Mouse (Mus musculus) CH12.LX (cell line): ENCODE measurements around the gene Glycam1. TPM values are rescaled to one million over a fixed set of nuclear protein-coding genes. Genes with fewer than 3 reads are reported as not detected.

ENCODE experiments used
- DNase-seq: peaks from one replicate; pipeline ENCODE4 v3.0.0-alpha.2; 2013; ENCODE audit errors: extremely low read depth
- H3K27ac ChIP-seq: 2 replicates; pipeline ENCODE4 v1.5.1; 2012; ENCODE audit warnings: low read depth, mild to moderate bottlenecking, control low read depth, moderate library complexity; ENCODE audit not compliant: insufficient read depth
- H3K27me3 ChIP-seq: replicated peaks from 2 replicates; pipeline ENCODE3; 2012; ENCODE audit warnings: inconsistent platforms
- H3K36me3 ChIP-seq, 2 experiments: replicated peaks in 1 of 2; 2 replicates each; pipeline versions ENCODE3 to v1.6.1; 2012; ENCODE audit warnings: inconsistent platforms in 1 of 2, low read length in 1 of 2, mild to moderate bottlenecking in 1 of 2, mixed read lengths in 1 of 2, moderate library complexity in 1 of 2; ENCODE audit not compliant: control insufficient read depth in 1 of 2, insufficient read depth in 1 of 2
- H3K4me1 ChIP-seq, 2 experiments: 2 replicates each; pipeline ENCODE4 v1.6.1; 2012; ENCODE audit warnings: inconsistent platforms in 1 of 2, moderate library complexity in 1 of 2; ENCODE audit not compliant: insufficient read depth in 2 of 2, control insufficient read depth in 1 of 2
- H3K4me2 ChIP-seq: 2 replicates; pipeline ENCODE4 v1.6.1; 2012; ENCODE audit warnings: low read depth, mild to moderate bottlenecking, control low read depth; ENCODE audit not compliant: poor library complexity, insufficient read depth, severe bottlenecking
- H3K4me3 ChIP-seq, 3 experiments: fragments of 150-350 bp in 1 of 3; sonication (generic) in 1 of 3; replicated peaks in 1 of 3; 2 replicates each; pipeline versions ENCODE3 to v1.5.1; 2011 to 2012; ENCODE audit warnings: low read depth in 2 of 3, low read length in 2 of 3, mild to moderate bottlenecking in 2 of 3, moderate library complexity in 2 of 3, control low read depth in 1 of 3, improper control_type of control experiment in 1 of 3, inconsistent platforms in 1 of 3, mixed read lengths in 1 of 3; ENCODE audit not compliant: poor library complexity in 1 of 3
- H3K79me2 ChIP-seq: replicated peaks from 2 replicates; pipeline ENCODE4 v1.6.1; 2012; ENCODE audit warnings: mild to moderate bottlenecking, moderate library complexity; ENCODE audit not compliant: control insufficient read depth, poor library complexity, insufficient read depth, severe bottlenecking; ENCODE audit errors: extremely low read depth
- H3K9ac ChIP-seq: 2 replicates; pipeline ENCODE4 v1.6.1; 2012; ENCODE audit warnings: low read depth, mild to moderate bottlenecking, control low read depth, moderate library complexity; ENCODE audit not compliant: insufficient read depth
- H3K9me3 ChIP-seq: replicated peaks from 2 replicates; pipeline ENCODE3; 2012; ENCODE audit warnings: low read length, inconsistent platforms, mixed read lengths
- ELF1 ChIP-seq: IDR thresholded peaks from 2 replicates; pipeline ENCODE4 v1.6.1; 2014; ENCODE audit warnings: low read depth, mild to moderate bottlenecking, inconsistent platforms, low read length, improper control_type of control experiment
- EP300 ChIP-seq: IDR thresholded peaks from 2 replicates; pipeline ENCODE4 v1.6.1; 2011; ENCODE audit warnings: low read length, improper control_type of control experiment
- GABPA ChIP-seq: IDR thresholded peaks from 2 replicates; pipeline ENCODE4 v1.6.1; 2012; ENCODE audit warnings: low read depth, low read length, improper control_type of control experiment, inconsistent platforms; ENCODE audit not compliant: insufficient replicate concordance
- HCFC1 ChIP-seq: IDR thresholded peaks from 2 replicates; pipeline ENCODE4 v1.6.1; 2012; ENCODE audit warnings: low read depth, mild to moderate bottlenecking, inconsistent platforms, low read length, improper control_type of control experiment
- IRF4 ChIP-seq: IDR thresholded peaks from 2 replicates; pipeline ENCODE4 v1.6.1; 2014; ENCODE audit warnings: low read depth, mild to moderate bottlenecking, inconsistent platforms, low read length, improper control_type of control experiment
- JUN ChIP-seq: IDR thresholded peaks from 2 replicates; pipeline ENCODE4 v1.6.1; 2011; ENCODE audit warnings: low read depth, mild to moderate bottlenecking, low read length, improper control_type of control experiment, moderate library complexity; ENCODE audit not compliant: insufficient read depth
- MAX ChIP-seq: IDR thresholded peaks from 2 replicates; pipeline ENCODE4 v1.6.1; 2011; ENCODE audit warnings: low read length, improper control_type of control experiment
- MAZ ChIP-seq: IDR thresholded peaks from 2 replicates; pipeline ENCODE4 v1.6.1; 2012; ENCODE audit warnings: low read depth, mild to moderate bottlenecking, inconsistent platforms, low read length, improper control_type of control experiment, moderate library complexity
- MEF2A ChIP-seq: IDR thresholded peaks from 2 replicates; pipeline ENCODE4 v1.6.1; 2014; ENCODE audit warnings: low read depth, mild to moderate bottlenecking, inconsistent platforms, low read length, improper control_type of control experiment, borderline replicate concordance
- MXI1 ChIP-seq: IDR thresholded peaks from 2 replicates; pipeline ENCODE4 v1.6.1; 2011; ENCODE audit warnings: mild to moderate bottlenecking, low read depth, low read length, improper control_type of control experiment
- MYC ChIP-seq: IDR thresholded peaks from 2 replicates; pipeline ENCODE4 v1.6.1; 2011; ENCODE audit warnings: low read depth, mild to moderate bottlenecking, improper control_type of control experiment, low read length
- NELFE ChIP-seq: IDR thresholded peaks from 2 replicates; pipeline ENCODE4 v1.6.1; 2011; ENCODE audit warnings: low read depth, low read length, improper control_type of control experiment
- PAX5 ChIP-seq: IDR thresholded peaks from 2 replicates; pipeline ENCODE4 v1.6.1; 2012; ENCODE audit warnings: low read length, inconsistent platforms, mixed read lengths
- RAD21 ChIP-seq: IDR thresholded peaks from 2 replicates; pipeline ENCODE4 v1.6.1; 2011; ENCODE audit warnings: low read depth, mild to moderate bottlenecking, low read length, improper control_type of control experiment, moderate library complexity
- TCF12 ChIP-seq: IDR thresholded peaks from 2 replicates; pipeline ENCODE4 v1.6.1; 2014; ENCODE audit warnings: low read depth, mild to moderate bottlenecking, inconsistent platforms, low read length, improper control_type of control experiment
- USF1 ChIP-seq: IDR thresholded peaks from 2 replicates; pipeline ENCODE4 v1.6.1; 2014; ENCODE audit warnings: low read depth, mild to moderate bottlenecking, inconsistent platforms, low read length, improper control_type of control experiment
- ZKSCAN1 ChIP-seq: IDR thresholded peaks from 2 replicates; pipeline ENCODE4 v1.6.1; 2012; ENCODE audit warnings: low read depth, inconsistent platforms, low read length, improper control_type of control experiment, borderline replicate concordance
- dilution Hi-C: fragments of 300-500 bp; cut with MboI; formaldehyde crosslinking; loops from 2 replicates; pipeline ENCODE4 v1.14.3; 2020; ENCODE audit warnings: low sequenced_read_pairs; ENCODE audit not compliant: extremely low pct_unique_long_range_greater_than_20kb, extremely low pct_ligation_motif_present
- in situ Hi-C: fragments of 300-500 bp; cut with MboI; formaldehyde crosslinking; loops from 3 replicates; pipeline ENCODE4 v1.14.3; 2019; ENCODE audit warnings: low sequenced_read_pairs, low pct_ligation_motif_present, low pct_unique_long_range_greater_than_20kb, mixed read lengths
- polyA plus RNA-seq: library from polyadenylated mRNA; unstranded; fragments of >175 nt; gene quantifications from 2 replicates; pipeline ENCODE4 v1.2.1, GENCODE M21; 2012; ENCODE audit warnings: low read depth; ENCODE audit not compliant: insufficient read length
- total RNA-seq, 2 experiments: library from RNA; depleted of rRNA; stranded (reverse); fragments of 300-350 nt in 1 of 2; fragments of >200 nt in 1 of 2; gene quantifications; 2 replicates each; pipeline ENCODE4 v1.2.3; 2012 to 2014

Gene Glycam1
- total and polyA plus RNA-seq, 3 experiments: not detected

GRCm38 (mm10) chr15:103514914-103515313, 50.0 kb downstream of the Glycam1 start:
- Histone ChIP-seq H3K4me2 (peak overlapping the region; percentile 42; the same call in 1 of the 2 replicates), H3K4me3 (no peak overlapping the region), H3K9ac (no peak overlapping the region), H3K27me3 (no peaks in the 10 kb centered on the region), H3K9me3 (no peaks in the 10 kb centered on the region), H3K4me1 (peaks cover 20 to 62% of the 10 kb centered on the region in 2 experiments), H3K79me2 (no peaks in the 10 kb centered on the region; the same call in 1 of the 2 replicates), H3K27ac (no peak overlapping the region), H3K36me3 (peaks cover 14 to 77% of the 10 kb centered on the region in 2 experiments)
- peak; percentile 38 for DNase-seq
- in situ Hi-C loops (no loop called here), dilution Hi-C loops (no loop called here)
- TF ChIP-seq ZKSCAN1: no peak
- TF ChIP-seq JUN: no peak
- TF ChIP-seq TCF12: no peak
- peak; percentile 94 for TF ChIP-seq MEF2A
- 0 out of 2 replicates have a peak, but pooled peaks have one; percentile 41 for TF ChIP-seq MAZ
- TF ChIP-seq ELF1: 0 out of 2 replicates have a peak, but pooled peaks have one; percentile 7
- TF ChIP-seq USF1: no peak
- TF ChIP-seq EP300: peak; percentile 58; the same call in 1 of the 2 replicates
- TF ChIP-seq GABPA: no peak
- TF ChIP-seq IRF4: peak; percentile 86
- TF ChIP-seq NELFE: no peak

GRCm38 (mm10) chr15:103514119-103514518, 50.8 kb downstream of the Glycam1 start:
- no peak overlapping the region for H3K4me3 ChIP-seq
- no peaks in the 10 kb centered on the region for H3K27me3 ChIP-seq
- in situ Hi-C loops (no loop called here), dilution Hi-C loops (no loop called here)
- no peaks in the 10 kb centered on the region for H3K9me3 ChIP-seq
- TF ChIP-seq MYC: no peak
- no peak for TF ChIP-seq MAX
- TF ChIP-seq PAX5: no peak
- no peak for TF ChIP-seq HCFC1
- no peak for TF ChIP-seq RAD21
- TF ChIP-seq MXI1: no peak
- H3K27ac ChIP-seq: no peak overlapping the region
- DNase-seq: peak; percentile 86
- H3K79me2 ChIP-seq: no peaks in the 10 kb centered on the region
- H3K4me1 ChIP-seq: peaks cover 20 to 55% of the 10 kb centered on the region in 2 experiments
- no peak overlapping the region for H3K9ac ChIP-seq
- H3K4me2 ChIP-seq: no peak overlapping the region
- peaks cover 14 to 77% of the 10 kb centered on the region in 2 experiments for H3K36me3 ChIP-seq
